Mouse (Mus musculus): Measurements from ENCODE around the gene Agpat1.

Agpat1 gene

DNA sequence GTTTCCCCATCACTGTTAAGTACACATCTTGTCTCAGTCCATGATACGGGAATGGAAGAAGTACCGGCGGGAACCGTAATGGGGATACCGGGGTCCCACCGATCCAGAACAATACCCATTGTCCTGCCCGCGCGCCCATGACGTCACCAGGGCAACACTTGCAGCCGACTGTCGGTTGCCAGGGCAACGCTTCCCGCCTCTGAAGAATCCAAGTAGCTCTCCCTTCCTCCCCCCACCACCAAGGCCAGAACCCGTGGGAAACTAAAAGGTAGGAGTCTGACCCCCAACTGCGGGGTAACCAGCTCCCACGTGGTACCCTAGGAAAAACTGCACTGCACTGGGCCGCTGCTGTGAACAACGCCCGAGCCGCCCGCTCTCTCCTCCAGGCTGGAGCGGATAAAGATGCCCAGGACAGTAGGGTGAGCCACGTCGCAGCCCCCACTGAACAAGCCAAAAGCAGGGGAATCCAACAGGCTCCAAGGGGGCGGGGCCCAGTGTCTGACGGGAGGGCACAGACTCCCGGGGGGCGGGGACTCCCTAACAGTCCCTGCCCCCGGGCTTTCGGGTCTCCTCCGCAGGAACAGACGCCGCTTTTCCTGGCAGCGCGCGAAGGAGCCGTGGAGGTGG, 17.2 kb upstream of the Agpat1 start:
- DNase-seq (ENCODE audit: low spot score), result peak; percentile 91

DNA sequence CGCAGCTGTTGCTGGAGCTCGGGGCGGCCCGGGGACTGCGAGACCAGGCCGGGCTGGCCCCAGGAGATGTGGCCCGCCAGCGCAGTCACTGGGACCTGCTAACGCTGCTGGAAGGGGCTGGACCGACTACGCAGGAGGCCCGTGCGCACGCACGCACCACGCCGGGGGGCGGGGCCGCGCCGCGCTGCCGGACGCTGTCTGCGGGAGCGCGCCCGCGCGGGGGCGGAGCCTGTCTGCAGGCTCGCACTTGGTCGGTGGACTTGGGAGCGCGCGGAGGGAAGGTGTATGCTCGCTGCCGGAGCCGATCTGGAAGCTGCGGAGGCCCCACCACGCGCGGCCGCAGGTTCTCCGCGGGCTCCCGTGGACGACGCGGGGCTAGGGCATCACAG, 16.6 kb upstream of the Agpat1 start:
- DNase-seq (ENCODE audit: low spot score), result peak; percentile 98

- no peak for DNase-seq (ENCODE audit: low spot score)
Measured at GRCm38 (mm10) chr17:34587814-34588213, 16.2 kb upstream of the Agpat1 start.

- no peak for DNase-seq (ENCODE audit: low spot score)
Measured at GRCm38 (mm10) chr17:34588767-34589166, 15.3 kb upstream of the Agpat1 start.

DNA sequence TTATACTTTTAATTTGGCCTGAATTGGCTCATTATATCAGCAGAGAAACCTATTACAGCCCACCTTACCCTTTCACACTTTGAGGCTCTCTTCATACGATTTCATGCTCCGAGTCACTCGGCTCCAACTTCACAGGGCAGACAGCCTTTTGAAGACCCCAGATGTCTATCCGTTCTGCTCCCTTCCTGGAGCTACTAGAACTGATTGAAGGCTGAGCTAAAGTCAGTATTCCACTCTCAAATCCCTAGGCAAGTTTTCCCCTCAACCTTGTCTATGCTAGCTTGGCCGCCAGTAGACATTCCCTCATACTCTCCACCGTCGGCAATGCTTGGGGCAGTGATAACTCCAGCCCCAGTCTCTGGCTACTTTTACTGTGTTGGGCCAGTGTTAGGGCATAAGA, 14.9 kb upstream of the Agpat1 start:
- no peak for DNase-seq (ENCODE audit: low spot score)

- peak; percentile 46 for DNase-seq (ENCODE audit: low spot score)
Measured at GRCm38 (mm10) chr17:34589681-34590101, 14.4 kb upstream of the Agpat1 start, which contains the start of gene Gpsm3. Gene Gpsm3, plus strand, starts transcription at chr17:34589806.

- no peak for DNase-seq (ENCODE audit: low spot score)
Measured at GRCm38 (mm10) chr17:34590154-34590987, 13.7 kb upstream of the Agpat1 start.

DNA sequence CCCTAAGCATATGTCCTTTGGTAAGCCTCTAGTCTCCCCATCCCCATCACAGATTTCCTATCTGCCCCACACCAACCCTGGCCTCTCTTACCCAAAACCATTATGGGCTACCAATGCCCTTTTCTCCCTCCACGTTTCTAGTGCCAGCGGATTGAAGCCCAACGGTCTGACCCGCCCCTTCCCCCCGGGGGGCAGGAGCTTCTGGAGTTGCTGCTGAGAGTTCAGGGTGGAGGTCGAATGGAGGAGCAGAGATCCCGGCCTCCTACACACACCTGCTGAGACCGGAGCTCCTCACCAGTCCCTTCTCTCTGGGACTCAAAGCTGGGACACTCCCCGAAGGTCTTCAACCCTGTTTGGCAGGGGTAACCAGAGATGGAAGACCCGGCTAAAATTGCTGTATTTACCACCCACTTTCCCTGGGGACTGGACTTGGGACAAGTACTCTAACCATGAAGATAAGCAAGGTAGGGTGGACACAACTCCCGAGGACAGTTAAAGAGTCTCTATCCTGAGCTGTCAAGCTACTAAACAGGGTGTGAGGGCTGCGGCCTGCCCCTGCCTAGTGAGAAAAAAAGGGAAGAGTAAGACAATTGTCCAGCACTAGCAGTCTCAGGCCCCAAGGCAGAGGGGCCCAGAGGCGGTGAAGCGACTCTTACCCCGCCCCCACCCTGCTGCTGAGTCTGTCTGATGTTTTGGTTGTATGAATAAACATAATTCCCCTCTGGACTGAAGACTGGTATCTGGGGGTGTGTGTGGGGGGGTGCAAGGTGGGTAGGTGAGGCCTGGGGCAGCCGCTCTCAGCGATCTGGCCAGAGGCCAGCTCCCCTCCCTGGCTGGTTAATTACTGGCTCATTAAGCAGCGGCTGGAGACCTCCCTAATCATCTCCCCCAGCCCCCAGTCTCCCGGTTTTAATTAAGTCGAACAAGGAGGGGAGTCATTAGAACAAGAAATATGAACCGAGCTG, 12.8 kb upstream of the Agpat1 start, which contains the start of gene Pbx2:
TSS of gene Pbx2 (plus strand) at position 238 of the 965 bp plus-strand sequence.
- DNase-seq (ENCODE audit: low spot score), result no peak

GRCm38 (mm10) chr17:34591994-34592375, 12.1 kb upstream of the Agpat1 start:
- peak; percentile 92 for DNase-seq (ENCODE audit: low spot score)

- DNase-seq (ENCODE audit: low spot score), result no peak
Measured at GRCm38 (mm10) chr17:34592581-34593549, 11.2 kb upstream of the Agpat1 start.

- DNase-seq (ENCODE audit: low spot score), result no peak
Measured at GRCm38 (mm10) chr17:34593752-34594525, 10.1 kb upstream of the Agpat1 start.

DNA sequence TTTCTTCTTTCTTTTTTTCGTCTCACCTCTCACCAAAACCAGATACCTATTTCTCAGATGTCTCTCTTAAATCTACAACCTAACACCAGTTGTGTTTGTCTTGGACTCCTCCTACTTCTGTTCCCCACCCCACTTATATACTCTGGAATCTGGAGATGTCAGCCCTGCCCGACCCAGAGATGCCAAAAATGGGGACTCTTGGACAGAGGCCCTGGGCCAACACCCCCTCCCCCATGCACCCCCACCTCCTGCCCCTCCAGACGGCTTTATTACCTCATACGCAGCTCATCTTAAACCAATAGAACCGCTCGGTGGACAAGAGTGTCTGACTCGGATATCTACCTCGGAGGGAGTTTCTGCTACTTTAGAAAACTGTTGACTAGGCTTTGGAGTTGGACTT, 8.0 kb upstream of the Agpat1 start:
- no peak for DNase-seq (ENCODE audit: low spot score)

DNA sequence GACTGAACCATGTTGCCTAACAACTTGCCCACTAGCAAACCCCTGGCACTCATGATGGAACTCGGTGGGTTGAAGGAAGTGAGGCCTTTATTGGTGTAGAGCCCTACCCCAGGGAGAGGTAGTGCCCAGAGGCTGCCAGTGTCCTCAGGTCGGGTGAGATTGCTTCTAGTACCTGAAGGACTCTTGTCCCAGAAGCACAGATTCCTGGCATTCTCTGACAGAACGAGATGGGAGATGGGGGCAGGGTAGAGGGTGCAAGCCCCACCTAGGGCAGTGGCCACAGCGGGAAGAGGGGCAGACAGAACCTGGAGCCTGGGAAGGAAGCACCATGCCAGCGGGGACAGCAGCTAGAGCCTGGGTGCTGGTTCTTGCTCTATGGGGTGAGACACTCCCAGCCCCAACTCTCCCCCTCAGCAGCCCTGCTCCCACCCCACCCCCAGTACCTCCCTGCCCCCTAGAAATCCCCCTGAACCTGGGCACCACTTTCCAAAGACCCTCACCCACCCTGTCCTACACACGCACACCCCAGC, 6.4 kb upstream of the Agpat1 start, which contains the start of gene Ager:
TSS of gene Ager (plus strand) at position 297 of the 530 bp plus-strand sequence.
- no peak for DNase-seq (ENCODE audit: low spot score)

DNA sequence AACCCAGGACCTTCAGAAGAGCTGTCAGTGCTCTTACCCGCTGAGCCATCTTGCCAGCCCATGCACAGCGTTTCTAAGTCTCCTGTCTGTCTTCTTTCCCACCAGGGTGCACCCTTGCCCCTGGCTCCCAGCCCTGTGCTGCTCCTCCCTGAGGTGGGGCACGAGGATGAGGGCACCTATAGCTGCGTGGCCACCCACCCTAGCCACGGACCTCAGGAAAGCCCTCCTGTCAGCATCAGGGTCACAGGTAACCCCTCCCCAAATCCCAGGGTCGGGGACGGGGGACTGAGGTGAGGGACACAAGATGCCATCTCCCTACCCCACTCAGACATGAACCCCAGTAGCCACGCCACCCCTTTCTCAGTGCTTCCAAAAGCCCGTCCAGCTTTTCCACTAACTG, 4.2 kb upstream of the Agpat1 start:
- DNase-seq (ENCODE audit: low spot score), result no peak

DNA sequence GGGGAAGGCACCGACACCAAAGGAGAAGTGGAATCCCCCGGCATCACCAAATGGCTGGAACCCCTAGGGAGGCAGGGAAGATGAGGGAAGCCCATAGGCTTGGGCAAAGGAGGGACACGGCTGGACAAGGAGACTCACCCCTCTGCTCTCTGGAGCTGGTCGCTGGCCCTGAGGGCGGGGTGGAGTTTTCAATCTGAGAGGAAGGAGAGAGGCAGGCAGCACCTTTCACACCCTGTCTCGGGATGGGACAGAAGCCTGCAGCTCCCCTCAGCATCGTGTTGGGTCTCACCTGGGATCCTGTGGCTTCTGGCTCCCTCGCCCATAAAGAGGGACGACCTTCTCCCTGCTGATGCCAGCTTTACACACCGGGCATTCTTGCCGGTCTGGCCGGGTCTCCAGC, 2.3 kb upstream of the Agpat1 start:
- DNase-seq (ENCODE audit: low spot score), result no peak

DNA sequence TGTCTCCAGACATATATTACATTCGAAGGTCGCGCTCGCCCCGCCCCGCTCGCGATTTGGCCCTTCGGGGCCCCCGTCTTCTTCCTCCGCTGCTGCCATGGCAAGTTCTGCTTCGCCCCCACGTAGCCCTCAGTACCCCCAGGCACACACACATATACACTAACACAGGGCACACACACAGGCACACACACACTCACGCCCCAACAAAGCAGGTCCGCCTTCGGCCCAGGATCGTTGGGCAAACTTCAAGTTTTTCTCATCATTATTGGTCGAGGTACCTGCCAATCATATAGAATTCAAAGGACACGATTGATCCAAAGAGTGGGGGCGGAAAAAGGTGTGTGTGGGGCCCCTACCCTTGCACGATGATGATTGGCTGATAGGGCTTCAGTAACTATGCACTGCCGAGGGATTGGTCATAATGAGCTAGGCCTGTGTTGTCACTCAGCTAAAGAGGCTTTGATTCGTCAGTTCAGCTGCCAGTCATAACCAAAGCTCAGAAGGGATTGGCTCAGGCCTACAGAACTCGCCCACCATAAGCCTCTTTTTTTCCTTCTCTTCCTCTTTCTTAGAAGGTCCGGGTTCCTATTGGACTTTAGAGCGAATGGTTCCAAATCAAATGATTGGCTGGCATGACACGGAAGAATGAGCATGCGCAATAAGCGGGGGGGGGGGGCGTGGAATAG, 544 bp upstream of the Agpat1 start, which contains the start of gene Rnf5:
TSS of gene Rnf5 (minus strand) at position 316 of the 686 bp plus-strand sequence.
- DNase-seq (ENCODE audit: low spot score), result peak; percentile 86

DNA sequence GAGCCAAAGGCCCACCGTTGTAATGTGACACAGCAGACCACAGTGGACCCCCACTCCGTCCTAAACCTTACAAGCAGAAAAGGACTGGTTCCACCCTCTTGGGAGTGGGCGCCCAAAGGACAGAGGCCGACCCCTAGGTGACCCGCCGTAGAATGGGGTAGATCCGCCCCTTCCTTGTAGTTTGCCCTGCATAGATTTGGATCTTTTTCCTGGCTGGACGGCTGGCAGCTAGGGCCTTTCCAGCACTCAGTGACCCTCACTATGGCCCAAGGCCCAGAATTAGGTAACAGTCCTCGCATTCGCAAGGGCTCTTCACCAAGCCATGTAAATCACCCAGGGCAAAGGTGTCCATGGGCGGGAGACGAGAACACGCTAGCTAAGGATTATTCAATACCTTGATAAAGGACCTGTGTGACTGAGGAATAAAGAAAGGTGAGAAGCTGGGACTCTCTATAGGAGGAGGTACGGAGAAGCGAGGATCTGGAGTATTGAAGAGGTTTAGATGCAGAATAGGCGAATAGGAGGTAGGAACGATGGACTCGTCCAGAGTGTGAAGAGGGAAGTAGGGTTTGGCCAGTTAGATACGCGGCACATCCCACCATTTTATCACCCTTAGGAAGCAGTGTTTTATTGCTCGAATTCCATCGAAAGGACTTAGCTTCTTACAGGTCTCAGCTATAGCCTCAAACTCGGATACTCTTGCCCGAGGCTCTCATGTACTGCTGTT, 612 bp downstream of the Agpat1 start:
- no peak for DNase-seq (ENCODE audit: low spot score)

DNA sequence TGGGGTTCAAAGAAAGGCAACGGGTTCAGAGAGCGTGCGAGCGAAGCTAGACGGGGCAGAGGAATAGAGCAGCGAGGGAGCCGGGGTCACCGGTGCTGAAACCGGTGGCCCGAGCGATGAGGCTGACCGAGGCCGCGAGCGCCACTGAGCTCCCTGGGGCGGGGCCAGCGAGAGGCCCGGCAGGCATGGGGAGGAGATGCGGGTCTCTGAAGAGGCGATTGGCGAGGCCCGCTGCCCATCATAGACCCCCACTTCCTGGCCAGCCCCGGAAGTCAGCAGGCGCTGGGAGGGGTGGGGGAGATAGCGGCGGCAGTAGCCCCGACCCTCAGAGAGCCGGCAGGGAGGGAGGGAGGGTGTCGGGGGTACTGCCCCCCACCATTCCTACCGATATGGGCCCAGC, 1.5 kb downstream of the Agpat1 start:
- DNase-seq (ENCODE audit: low spot score), result peak; percentile 97

All from ovary, postnatal 36 days (tissue).